Mouse (Mus musculus) erythroblast, embryonic 14.5 days (primary cell): ENCODE measurements around the gene Olfr615. TPM values are rescaled to one million over a fixed set of nuclear protein-coding genes. Genes with fewer than 3 reads are reported as not detected.

Source experiments
- H3K27me3 ChIP-seq: 2 replicates; pipeline ENCODE4 v1.6.1; 2012; ENCODE audit warnings: inconsistent platforms; ENCODE audit not compliant: control insufficient read depth
- H3K36me3 ChIP-seq: 2 replicates; pipeline ENCODE4 v1.6.1; 2012; ENCODE audit warnings: mild to moderate bottlenecking, inconsistent platforms; ENCODE audit not compliant: control insufficient read depth
- H3K4me1 ChIP-seq: 2 replicates; pipeline ENCODE4 v1.6.1; 2012; ENCODE audit warnings: inconsistent platforms; ENCODE audit not compliant: control insufficient read depth
- H3K4me3 ChIP-seq: replicated peaks from 2 replicates; pipeline ENCODE3; 2012; ENCODE audit warnings: moderate library complexity, mild to moderate bottlenecking, inconsistent platforms
- H3K9me3 ChIP-seq: 2 replicates; pipeline ENCODE4 v1.6.1; 2012; ENCODE audit warnings: low read length, inconsistent platforms, mixed read lengths; ENCODE audit not compliant: control insufficient read depth
- GATA1 ChIP-seq: IDR thresholded peaks from 2 replicates; pipeline ENCODE4 v1.6.1; 2012; ENCODE audit warnings: low read length, inconsistent platforms, mixed read lengths
- polyA plus RNA-seq: library from polyadenylated mRNA; stranded (reverse); fragments of >175 nt; gene quantifications from 2 replicates; pipeline ENCODE4 v1.2.3, GENCODE M21; 2012

The Olfr615 gene
- polyA plus RNA-seq, 1 experiment, result not detected

DNA sequence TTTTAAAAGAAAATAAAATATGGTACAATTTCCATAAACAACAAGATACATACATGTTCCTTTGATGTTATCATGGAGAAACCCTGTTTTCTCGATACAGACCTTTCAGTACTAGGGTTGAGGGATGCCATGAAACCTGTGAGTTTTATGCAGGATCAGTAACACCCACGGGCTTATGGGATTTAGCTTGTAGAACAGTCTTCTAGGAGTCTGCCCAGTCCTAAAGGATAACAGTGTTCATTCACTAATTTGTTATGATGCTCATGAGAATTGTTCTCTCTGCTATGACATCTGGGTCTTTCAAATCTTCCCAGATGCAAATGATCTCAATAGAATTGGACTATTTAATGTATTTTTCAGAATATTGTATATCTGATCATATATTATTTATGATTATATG lies 56.6 kb downstream of the Olfr615 start, which contains the start of gene Olfr620:
Gene Olfr620 (minus strand): TSS at position 101 of the 400 bp plus-strand sequence.
- Histone ChIP-seq H3K36me3 (no peaks in the 10 kb centered on the region), H3K4me1 (no peaks in the 10 kb centered on the region), H3K4me3 (no peak within 1 kb of the TSS), H3K9me3 (no peaks in the 10 kb centered on the region), H3K27me3 (no peaks in the 10 kb centered on the region)
- no peak for TF ChIP-seq GATA1

Other genes with a start within 250 kb of the Olfr615 start
- not detected in 2 replicates for gene Olfr597, start 239.8 kb upstream of the Olfr615 start, polyA plus RNA-seq
- gene Olfr598, start 232.5 kb upstream of the Olfr615 start, polyA plus RNA-seq, result 0.04 TPM in 1 of 2 replicates, not detected in the other
- gene Olfr599, start 220.2 kb upstream of the Olfr615 start, polyA plus RNA-seq, result not detected in 2 replicates
- gene Olfr600, start 206.4 kb upstream of the Olfr615 start, polyA plus RNA-seq, result not detected in 2 replicates
- gene Olfr601, start 193.4 kb upstream of the Olfr615 start, polyA plus RNA-seq, result not detected in 2 replicates
- gene Olfr603, start 169.9 kb upstream of the Olfr615 start, polyA plus RNA-seq, result not detected in 2 replicates
- not detected in 2 replicates for gene Usp17lc, start 141.0 kb upstream of the Olfr615 start, polyA plus RNA-seq
- gene Olfr605, start 110.6 kb upstream of the Olfr615 start, polyA plus RNA-seq, result not detected in 2 replicates
- gene Olfr606, start 107.0 kb upstream of the Olfr615 start, polyA plus RNA-seq, result not detected in 2 replicates
- not detected in 2 replicates for gene Olfr607, start 91.9 kb upstream of the Olfr615 start, polyA plus RNA-seq
- not detected in 2 replicates for gene Olfr608, start 86.2 kb upstream of the Olfr615 start, polyA plus RNA-seq
- not detected in 2 replicates for gene Olfr609, start 58.0 kb upstream of the Olfr615 start, polyA plus RNA-seq
- not detected in 2 replicates for gene Olfr610, start 44.0 kb upstream of the Olfr615 start, polyA plus RNA-seq
- not detected in 2 replicates for gene Olfr611, start 35.2 kb upstream of the Olfr615 start, polyA plus RNA-seq
- gene Olfr612, start 13.4 kb upstream of the Olfr615 start, polyA plus RNA-seq, result not detected in 2 replicates
- gene Olfr613, start 8.0 kb upstream of the Olfr615 start, polyA plus RNA-seq, result not detected in 2 replicates
- gene Olfr616, start 13.1 kb downstream of the Olfr615 start, polyA plus RNA-seq, result not detected in 2 replicates
- not detected in 2 replicates for gene Olfr617, start 17.0 kb downstream of the Olfr615 start, polyA plus RNA-seq
- gene Olfr618, start 34.0 kb downstream of the Olfr615 start, polyA plus RNA-seq, result not detected in 2 replicates
- not detected in 2 replicates for gene Olfr619, start 44.5 kb downstream of the Olfr615 start, polyA plus RNA-seq
- not detected in 2 replicates for gene Olfr620, start 56.5 kb downstream of the Olfr615 start, polyA plus RNA-seq
- gene Olfr622, start 86.6 kb downstream of the Olfr615 start, polyA plus RNA-seq, result not detected in 2 replicates
- not detected in 2 replicates for gene Olfr623, start 107.6 kb downstream of the Olfr615 start, polyA plus RNA-seq
- not detected in 2 replicates for gene Olfr624, start 115.1 kb downstream of the Olfr615 start, polyA plus RNA-seq
- gene Olfr625-ps1, start 126.6 kb downstream of the Olfr615 start, polyA plus RNA-seq, result not detected in 2 replicates
- not detected in 2 replicates for gene Olfr243, start 158.6 kb downstream of the Olfr615 start, polyA plus RNA-seq
- gene Olfr628, start 174.3 kb downstream of the Olfr615 start, polyA plus RNA-seq, result not detected in 2 replicates
- gene Olfr629, start 188.9 kb downstream of the Olfr615 start, polyA plus RNA-seq, result not detected in 2 replicates
- gene Olfr630, start 201.3 kb downstream of the Olfr615 start, polyA plus RNA-seq, result not detected in 2 replicates
- not detected in 2 replicates for gene Olfr69, start 215.5 kb downstream of the Olfr615 start, polyA plus RNA-seq
- 0.02 TPM in 1 of 2 replicates, not detected in the other for gene Olfr68, start 223.6 kb downstream of the Olfr615 start, polyA plus RNA-seq
- not detected in 2 replicates for gene Olfr67, start 235.7 kb downstream of the Olfr615 start, polyA plus RNA-seq